Mouse (Mus musculus): Measurements from ENCODE around the gene Colq. TPM values are rescaled to one million over a fixed set of nuclear protein-coding genes. Genes with fewer than 3 reads are reported as not detected.
A peak's percentile ranks its signal among the peaks of the same experiment; 100 is the strongest.

Gene Colq
- polyA plus RNA-seq, 1 experiment from 2014 or later: 3.3 TPM

GRCm38 (mm10) chr14:31555963-31556434, 35.1 kb downstream of the Colq start:
- H3K9me3 ChIP-seq: no peaks in the 10 kb centered on the region
- H3K36me3 ChIP-seq: no peaks in the 10 kb centered on the region
- peaks cover 13% of the 10 kb centered on the region for H3K4me1 ChIP-seq
- H3K27me3 ChIP-seq: no peaks in the 10 kb centered on the region
- ATAC-seq (ENCODE audit: low FRiP score, low read depth): 0 out of 2 replicates have a peak, but pooled peaks have one; percentile 28
- WGBS: 41% methylated on average over 14 of the region's 14 CpGs
- H3K9ac ChIP-seq: no peak overlapping the region
- no peak overlapping the region for H3K4me2 ChIP-seq (replicated peaks)
- H3K4me3 ChIP-seq: no peak overlapping the region
- H3K27ac ChIP-seq: no peak overlapping the region

GRCm38 (mm10) chr14:31555021-31555420, 36.1 kb downstream of the Colq start:
- Histone ChIP-seq H3K27me3 (no peaks in the 10 kb centered on the region), H3K4me3 (no peak overlapping the region), H3K9me3 (no peaks in the 10 kb centered on the region), H3K4me2 (replicated peaks) (no peak overlapping the region), H3K27ac (no peak overlapping the region), H3K36me3 (no peaks in the 10 kb centered on the region), H3K4me1 (peaks cover 10% of the 10 kb centered on the region), H3K9ac (no peak overlapping the region)
- ATAC-seq (ENCODE audit: low FRiP score, low read depth): no peak
- 87% methylated on average over 7 of the region's 7 CpGs for WGBS

GRCm38 (mm10) chr14:31543885-31544442, 47.2 kb downstream of the Colq start:
- Histone ChIP-seq H3K27ac (no peak overlapping the region), H3K27me3 (no peaks in the 10 kb centered on the region), H3K9me3 (no peaks in the 10 kb centered on the region), H3K4me3 (no peak overlapping the region), H3K4me1 (no peaks in the 10 kb centered on the region), H3K9ac (no peak overlapping the region), H3K36me3 (no peaks in the 10 kb centered on the region), H3K4me2 (replicated peaks) (no peak overlapping the region)
- 77% methylated on average over 11 of the region's 11 CpGs for WGBS
- ATAC-seq (ENCODE audit: low FRiP score, low read depth): no peak

GRCm38 (mm10) chr14:31537298-31537697, 53.8 kb downstream of the Colq start:
- Histone ChIP-seq H3K4me3 (no peak overlapping the region), H3K27ac (no peak overlapping the region), H3K4me1 (no peaks in the 10 kb centered on the region), H3K4me2 (replicated peaks) (no peak overlapping the region), H3K9ac (no peak overlapping the region), H3K36me3 (no peaks in the 10 kb centered on the region), H3K27me3 (no peaks in the 10 kb centered on the region), H3K9me3 (no peaks in the 10 kb centered on the region)
- 61% methylated on average over 6 of the region's 6 CpGs for WGBS
- ATAC-seq (ENCODE audit: low FRiP score, low read depth): no peak

- no peak for ATAC-seq (ENCODE audit: low FRiP score, low read depth)
- H3K4me1 ChIP-seq: peaks cover 8% of the 10 kb centered on the region
- no peaks in the 10 kb centered on the region for H3K27me3 ChIP-seq
- no peak overlapping the region for H3K9ac ChIP-seq
- WGBS: 63% methylated on average over 3 of the region's 3 CpGs
- no peak overlapping the region for H3K4me2 ChIP-seq (replicated peaks)
- H3K27ac ChIP-seq: no peak overlapping the region
- H3K36me3 ChIP-seq: no peaks in the 10 kb centered on the region
- H3K4me3 ChIP-seq: no peak overlapping the region
- no peaks in the 10 kb centered on the region for H3K9me3 ChIP-seq
These were observed 58.5 kb downstream of the Colq start for GRCm38 (mm10) chr14:31532656-31533055.

- no peaks in the 10 kb centered on the region for H3K36me3 ChIP-seq
- H3K4me1 ChIP-seq: peaks cover 8% of the 10 kb centered on the region
- no peaks in the 10 kb centered on the region for H3K27me3 ChIP-seq
- no peak overlapping the region for H3K27ac ChIP-seq
- no peak for ATAC-seq (ENCODE audit: low FRiP score, low read depth)
- 49% methylated on average over 12 of the region's 12 CpGs for WGBS
- no peaks in the 10 kb centered on the region for H3K9me3 ChIP-seq
- H3K4me2 ChIP-seq (replicated peaks): no peak overlapping the region
- H3K4me3 ChIP-seq: no peak overlapping the region
- H3K9ac ChIP-seq: no peak overlapping the region
These were observed 59.5 kb downstream of the Colq start for GRCm38 (mm10) chr14:31531506-31532148.

GRCm38 (mm10) chr14:31530847-31531246, 60.3 kb downstream of the Colq start:
- H3K4me2 ChIP-seq (replicated peaks): no peak overlapping the region
- ATAC-seq (ENCODE audit: low FRiP score, low read depth): no peak
- no peak overlapping the region for H3K4me3 ChIP-seq
- H3K27ac ChIP-seq: no peak overlapping the region
- H3K9me3 ChIP-seq: no peaks in the 10 kb centered on the region
- 87% methylated on average over 4 of the region's 4 CpGs for WGBS
- H3K9ac ChIP-seq: no peak overlapping the region
- no peaks in the 10 kb centered on the region for H3K36me3 ChIP-seq
- H3K27me3 ChIP-seq: no peaks in the 10 kb centered on the region
- H3K4me1 ChIP-seq: peaks cover 8% of the 10 kb centered on the region

- H3K4me3 ChIP-seq: no peak overlapping the region
- no peak overlapping the region for H3K9ac ChIP-seq
- no peak for ATAC-seq (ENCODE audit: low FRiP score, low read depth)
- no peaks in the 10 kb centered on the region for H3K9me3 ChIP-seq
- 70% methylated on average over 7 of the region's 7 CpGs for WGBS
- H3K4me1 ChIP-seq: no peaks in the 10 kb centered on the region
- H3K4me2 ChIP-seq (replicated peaks): no peak overlapping the region
- no peaks in the 10 kb centered on the region for H3K27me3 ChIP-seq
- H3K36me3 ChIP-seq: no peaks in the 10 kb centered on the region
- H3K27ac ChIP-seq: no peak overlapping the region
These were observed 65.9 kb downstream of the Colq start for GRCm38 (mm10) chr14:31525040-31525810.

- no peak overlapping the region for H3K4me3 ChIP-seq
- no peaks in the 10 kb centered on the region for H3K36me3 ChIP-seq
- WGBS: 73% methylated on average over 2 of the region's 2 CpGs
- H3K27me3 ChIP-seq: no peaks in the 10 kb centered on the region
- H3K27ac ChIP-seq: no peak overlapping the region
- H3K4me1 ChIP-seq: no peaks in the 10 kb centered on the region
- ATAC-seq (ENCODE audit: low FRiP score, low read depth): no peak
- no peak overlapping the region for H3K9ac ChIP-seq
- no peak overlapping the region for H3K4me2 ChIP-seq (replicated peaks)
- no peaks in the 10 kb centered on the region for H3K9me3 ChIP-seq
These were observed 69.8 kb downstream of the Colq start for GRCm38 (mm10) chr14:31521318-31521717.

GRCm38 (mm10) chr14:31519165-31519564, 72.0 kb downstream of the Colq start:
- Histone ChIP-seq H3K9me3 (peaks cover 8% of the 10 kb centered on the region), H3K36me3 (no peaks in the 10 kb centered on the region), H3K27me3 (no peaks in the 10 kb centered on the region), H3K27ac (no peak overlapping the region), H3K9ac (no peak overlapping the region), H3K4me3 (no peak overlapping the region), H3K4me1 (no peaks in the 10 kb centered on the region), H3K4me2 (replicated peaks) (no peak overlapping the region)
- 47% methylated on average over 3 of the region's 3 CpGs for WGBS
- ATAC-seq (ENCODE audit: low FRiP score, low read depth): no peak

GRCm38 (mm10) chr14:31515895-31516294, 75.2 kb downstream of the Colq start:
- Histone ChIP-seq H3K27me3 (no peaks in the 10 kb centered on the region), H3K27ac (no peak overlapping the region), H3K9ac (no peak overlapping the region), H3K4me2 (replicated peaks) (no peak overlapping the region), H3K4me3 (no peak overlapping the region), H3K9me3 (peaks cover 9% of the 10 kb centered on the region), H3K36me3 (peaks cover 12% of the 10 kb centered on the region), H3K4me1 (no peaks in the 10 kb centered on the region)
- no peak for ATAC-seq (ENCODE audit: low FRiP score, low read depth)
- 92% methylated on average over 2 of the region's 2 CpGs for WGBS

GRCm38 (mm10) chr14:31510322-31510721, 80.8 kb downstream of the Colq start:
- Histone ChIP-seq H3K9ac (no peak overlapping the region), H3K4me1 (no peaks in the 10 kb centered on the region), H3K9me3 (peaks cover 9% of the 10 kb centered on the region), H3K4me3 (no peak overlapping the region), H3K27me3 (no peaks in the 10 kb centered on the region), H3K4me2 (replicated peaks) (no peak overlapping the region), H3K36me3 (peaks cover 58% of the 10 kb centered on the region), H3K27ac (no peak overlapping the region)
- WGBS: 98% methylated on average over 3 of the region's 3 CpGs
- ATAC-seq (ENCODE audit: low FRiP score, low read depth): no peak

All from limb, embryonic 13.5 days (tissue).